Mouse (Mus musculus) ES-E14 (cell line): Measurements from ENCODE around the gene Zkscan16. TPM values are rescaled to one million over a fixed set of nuclear protein-coding genes. Genes with fewer than 3 reads are reported as not detected.

ENCODE experiments used
- DNase-seq: peaks from one replicate; pipeline ENCODE4 v3.0.0-alpha.2; 2013; ENCODE audit warnings: low read depth, low spot score
- H3K27ac ChIP-seq: 2 replicates; pipeline ENCODE4 v1.5.1; 2012; ENCODE audit warnings: low read depth, mild to moderate bottlenecking, low read length, moderate library complexity, mixed read lengths; ENCODE audit not compliant: poor library complexity, insufficient read depth, severe bottlenecking
- H3K36me3 ChIP-seq: 2 replicates; pipeline ENCODE4 v1.6.1; 2012; ENCODE audit warnings: mild to moderate bottlenecking, low read length, moderate library complexity, mixed read lengths; ENCODE audit not compliant: control insufficient read depth, poor library complexity, insufficient read depth, severe bottlenecking
- H3K4me1 ChIP-seq, 2 experiments: fragments of 150-350 bp in 1 of 2; sonication (generic) in 1 of 2; 2 replicates each; pipeline ENCODE4 v1.6.1; 2012; ENCODE audit warnings: low read length in 2 of 2, mild to moderate bottlenecking in 1 of 2, mixed read lengths in 1 of 2; ENCODE audit not compliant: control insufficient read depth in 2 of 2, insufficient read depth in 2 of 2, poor library complexity in 1 of 2
- H3K4me3 ChIP-seq, 2 experiments: fragments of 150-350 bp in 1 of 2; sonication (generic) in 1 of 2; 2 replicates each; pipeline ENCODE4 v1.5.1; 2012; ENCODE audit warnings: low read length in 2 of 2, low read depth in 1 of 2, mild to moderate bottlenecking in 1 of 2, mixed read lengths in 1 of 2; ENCODE audit not compliant: insufficient read depth in 1 of 2, poor library complexity in 1 of 2, severe bottlenecking in 1 of 2
- H3K9ac ChIP-seq: 2 replicates; pipeline ENCODE4 v1.6.1; 2012; ENCODE audit warnings: low read depth, mild to moderate bottlenecking, low read length, mixed read lengths; ENCODE audit not compliant: poor library complexity, insufficient read depth, severe bottlenecking
- H3K9me3 ChIP-seq: fragments of 150-350 bp; sonication (generic); 2 replicates; pipeline ENCODE4 v1.6.1; 2012; ENCODE audit warnings: low read depth, mild to moderate bottlenecking, low read length; ENCODE audit not compliant: control insufficient read depth, insufficient read depth
- CHD2 ChIP-seq: IDR thresholded peaks from 2 replicates; pipeline ENCODE4 v1.6.1; 2014; ENCODE audit warnings: mild to moderate bottlenecking, low read depth, low read length, inconsistent platforms
- HCFC1 ChIP-seq: IDR thresholded peaks from 2 replicates; pipeline ENCODE4 v1.6.1; 2012; ENCODE audit warnings: low read length, inconsistent platforms, borderline replicate concordance; ENCODE audit not compliant: insufficient read depth
- MAFK ChIP-seq: IDR thresholded peaks from 2 replicates; pipeline ENCODE4 v1.6.1; 2014; ENCODE audit warnings: mild to moderate bottlenecking, low read depth, low read length, inconsistent platforms; ENCODE audit not compliant: insufficient read depth
- ZC3H11A ChIP-seq: IDR thresholded peaks from 2 replicates; pipeline ENCODE4 v1.6.1; 2012; ENCODE audit warnings: low read depth, mild to moderate bottlenecking, inconsistent platforms, low read length, borderline replicate concordance
- ZNF384 ChIP-seq: IDR thresholded peaks from 2 replicates; pipeline ENCODE4 v1.6.1; 2012; ENCODE audit warnings: low read depth, low read length, inconsistent platforms
- in situ Hi-C, 2 experiments: fragments of 600-800 bp; cut with MboI; formaldehyde crosslinking; loops; one replicate each; pipeline ENCODE4 v1.15.1; 2025; ENCODE audit warnings: low sequenced_read_pairs in 2 of 2, inconsistent platforms in 1 of 2; ENCODE audit not compliant: unreplicated experiment in 2 of 2
- total RNA-seq: library from RNA; depleted of rRNA; stranded (reverse); fragments of 300-350 nt; gene quantifications from 2 replicates; pipeline ENCODE4 v1.2.3, GENCODE M21; 2012

Zkscan16 gene
- total RNA-seq, 1 experiment: 0.80 TPM

DNA sequence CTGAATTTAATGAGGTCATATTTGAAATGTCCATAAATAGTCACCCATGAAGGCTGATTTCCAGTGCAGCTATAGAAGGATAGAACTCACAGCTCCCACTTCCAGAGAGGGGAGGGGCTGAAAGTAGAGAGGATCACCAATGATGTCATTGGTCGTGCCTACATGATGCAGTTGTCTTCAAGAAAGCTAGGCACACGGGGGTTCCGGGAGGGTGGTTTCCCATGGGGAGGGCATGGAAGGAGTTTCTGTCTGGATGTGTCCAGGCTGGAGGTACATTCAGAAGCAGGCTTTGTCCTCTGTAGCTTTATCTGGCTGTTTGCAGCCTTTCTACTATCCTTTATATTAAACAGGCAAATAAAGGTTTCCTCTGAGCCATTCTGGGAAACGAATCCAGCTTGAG is 5.0 kb downstream of the Zkscan16 start:
- no peak for DNase-seq
- Histone ChIP-seq H3K9ac (no peak overlapping the region), H3K9me3 (no peaks in the 10 kb centered on the region), H3K4me3 (no peak overlapping the region), H3K27ac (no peak overlapping the region), H3K4me1 (no peaks in the 10 kb centered on the region; a peak in 1 of 4 replicates), H3K36me3 (no peaks in the 10 kb centered on the region)
- in situ Hi-C loops: no loop called here
- TF ChIP-seq ZC3H11A (no peak), CHD2 (no peak), MAFK (no peak), ZNF384 (no peak)

DNA sequence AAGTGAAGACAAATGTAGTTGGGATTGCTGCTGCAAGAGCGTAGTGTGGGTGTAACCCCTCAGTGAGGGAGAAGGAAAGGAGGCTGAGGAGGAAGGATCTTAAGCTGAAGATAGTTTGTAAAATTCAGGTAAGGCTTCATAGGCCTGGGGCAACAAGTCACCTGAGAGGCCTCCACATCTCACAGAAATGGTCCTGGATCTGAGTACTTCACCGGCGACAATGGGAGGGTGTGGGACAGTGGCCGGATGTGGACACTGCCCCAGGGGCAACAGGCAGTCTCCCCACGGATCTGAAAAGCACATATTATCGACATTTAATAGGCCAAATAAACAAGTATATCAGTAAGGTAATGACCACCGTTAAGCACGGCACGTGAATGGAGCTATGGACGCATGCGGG is 9.2 kb downstream of the Zkscan16 start:
- no peak for DNase-seq
- H3K9me3 ChIP-seq: no peaks in the 10 kb centered on the region
- H3K4me1 ChIP-seq: no peaks in the 10 kb centered on the region
- H3K4me3 ChIP-seq: no peak overlapping the region
- H3K36me3 ChIP-seq: no peaks in the 10 kb centered on the region
- in situ Hi-C loops: no loop called here
- TF ChIP-seq ZNF384 (no peak), CHD2 (no peak), HCFC1 (no peak), MAFK (no peak), ZC3H11A (no peak)
- no peak overlapping the region for H3K27ac ChIP-seq
- no peak overlapping the region for H3K9ac ChIP-seq

DNA sequence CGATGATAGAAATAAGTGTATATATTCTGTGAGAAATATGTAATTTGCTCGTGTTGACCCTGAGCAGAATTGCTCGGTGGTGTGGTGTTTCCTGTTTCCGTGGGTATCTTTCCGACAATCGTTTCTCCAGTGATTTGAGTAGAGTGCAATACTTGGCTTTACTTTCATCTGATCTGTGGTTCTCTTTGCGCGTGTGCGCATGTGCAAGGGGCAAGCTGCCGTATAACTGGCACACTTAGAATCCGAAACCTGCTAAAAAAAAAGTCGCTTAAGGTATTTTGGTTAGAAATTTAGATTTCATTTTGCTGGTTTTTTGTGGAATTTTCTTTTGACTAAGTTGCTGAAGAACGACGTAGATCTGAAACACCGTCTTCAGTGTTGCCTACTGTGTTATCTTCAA is 18.3 kb downstream of the Zkscan16 start:
- no peaks in the 10 kb centered on the region for H3K4me1 ChIP-seq
- TF ChIP-seq MAFK: no peak
- no peak for TF ChIP-seq ZC3H11A
- no peak for TF ChIP-seq HCFC1
- TF ChIP-seq ZNF384: no peak
- TF ChIP-seq CHD2: no peak
- no peak overlapping the region for H3K9ac ChIP-seq
- no peak overlapping the region for H3K27ac ChIP-seq
- DNase-seq: no peak
- no peaks in the 10 kb centered on the region for H3K36me3 ChIP-seq
- in situ Hi-C loops: no loop called here
- no peak overlapping the region for H3K4me3 ChIP-seq
- H3K9me3 ChIP-seq: no peaks in the 10 kb centered on the region

DNA sequence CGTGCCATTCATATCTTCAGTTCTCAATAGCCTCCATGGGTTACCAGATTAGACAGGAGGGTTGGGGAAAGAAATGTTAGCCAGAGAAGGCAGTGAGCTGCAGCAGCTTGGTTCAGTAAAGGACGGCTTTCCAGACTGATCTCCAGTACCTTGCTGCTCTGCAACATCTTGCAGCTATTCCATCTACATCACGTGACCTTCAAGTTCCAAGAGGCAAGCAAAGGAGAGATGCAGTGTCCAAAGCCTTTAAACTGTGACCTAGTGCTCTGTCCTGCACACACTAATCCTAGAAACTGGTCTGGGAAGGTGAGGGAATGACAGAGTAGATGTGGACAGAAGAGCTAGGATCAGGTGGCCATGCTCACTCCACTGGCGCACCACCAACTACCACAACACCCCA is 19.8 kb downstream of the Zkscan16 start:
- TF ChIP-seq MAFK (no peak), ZNF384 (no peak)
- Histone ChIP-seq H3K9me3 (no peaks in the 10 kb centered on the region), H3K9ac (no peak overlapping the region), H3K4me1 (no peaks in the 10 kb centered on the region), H3K36me3 (no peaks in the 10 kb centered on the region), H3K4me3 (no peak overlapping the region), H3K27ac (no peak overlapping the region)
- in situ Hi-C loops: no loop called here
- DNase-seq: no peak

GRCm38 (mm10) chr4:58965136-58965535 is 21.7 kb downstream of the Zkscan16 start:
- no peak for DNase-seq
- Histone ChIP-seq H3K27ac (no peak overlapping the region), H3K36me3 (no peaks in the 10 kb centered on the region; the same call in 1 of the 2 replicates), H3K4me3 (no peak overlapping the region), H3K4me1 (no peaks in the 10 kb centered on the region), H3K9ac (no peak overlapping the region), H3K9me3 (no peaks in the 10 kb centered on the region)
- TF ChIP-seq CHD2: no peak
- TF ChIP-seq HCFC1: no peak
- TF ChIP-seq ZNF384: no peak
- TF ChIP-seq ZC3H11A: no peak
- no peak for TF ChIP-seq MAFK
- in situ Hi-C loops: no loop called here
